Mouse (Mus musculus): ENCODE measurements around the gene Mapk14.

Mapk14 gene

GRCm38 (mm10) chr17:28690776-28691686 lies at the start of gene Mapk14:
Gene Mapk14, plus strand, starts transcription at chr17:28691329.
- peak; percentile 97 for DNase-seq (ENCODE audit: low read depth, low spot score)

GRCm38 (mm10) chr17:28643697-28644096 lies 47.4 kb upstream of the Mapk14 start:
- no peak for DNase-seq (ENCODE audit: low read depth, low spot score)

- DNase-seq (ENCODE audit: low read depth, low spot score) = no peak
These were observed 47.0 kb upstream of the Mapk14 start for GRCm38 (mm10) chr17:28644112-28644511.

- DNase-seq (ENCODE audit: low read depth, low spot score) = no peak
These were observed 44.9 kb upstream of the Mapk14 start for GRCm38 (mm10) chr17:28646221-28646620.

GRCm38 (mm10) chr17:28648607-28649370 lies 42.3 kb upstream of the Mapk14 start:
- peak; percentile 36 for DNase-seq (ENCODE audit: low read depth, low spot score)

GRCm38 (mm10) chr17:28650268-28650667 lies 40.9 kb upstream of the Mapk14 start:
- DNase-seq (ENCODE audit: low read depth, low spot score) = no peak

- no peak for DNase-seq (ENCODE audit: low read depth, low spot score)
These were observed 33.2 kb upstream of the Mapk14 start for GRCm38 (mm10) chr17:28657936-28658335.

- DNase-seq (ENCODE audit: low read depth, low spot score) = no peak
These were observed 31.6 kb upstream of the Mapk14 start for GRCm38 (mm10) chr17:28659564-28659963.

GRCm38 (mm10) chr17:28682311-28683084 lies 8.6 kb upstream of the Mapk14 start:
- no peak for DNase-seq (ENCODE audit: low read depth, low spot score)

- DNase-seq (ENCODE audit: low read depth, low spot score) = no peak
These were observed 7.5 kb upstream of the Mapk14 start for GRCm38 (mm10) chr17:28683601-28684000.

GRCm38 (mm10) chr17:28684631-28685030 lies 6.5 kb upstream of the Mapk14 start:
- no peak for DNase-seq (ENCODE audit: low read depth, low spot score)

- no peak for DNase-seq (ENCODE audit: low read depth, low spot score)
These were observed 3.8 kb upstream of the Mapk14 start for GRCm38 (mm10) chr17:28687354-28687753.

- no peak for DNase-seq (ENCODE audit: low read depth, low spot score)
These were observed 1.4 kb upstream of the Mapk14 start, which contains the start of gene Slc26a8 for GRCm38 (mm10) chr17:28689586-28690283. Gene Slc26a8, minus strand, starts transcription at chr17:28690233.

GRCm38 (mm10) chr17:28691687-28692340 lies 685 bp downstream of the Mapk14 start:
- no peak for DNase-seq (ENCODE audit: low read depth, low spot score)

GRCm38 (mm10) chr17:28692341-28692710 lies 1.2 kb downstream of the Mapk14 start:
- no peak for DNase-seq (ENCODE audit: low read depth, low spot score)

GRCm38 (mm10) chr17:28693086-28693485 lies 2.0 kb downstream of the Mapk14 start:
- DNase-seq (ENCODE audit: low read depth, low spot score) = no peak

GRCm38 (mm10) chr17:28694078-28694477 lies 2.9 kb downstream of the Mapk14 start:
- no peak for DNase-seq (ENCODE audit: low read depth, low spot score)

- no peak for DNase-seq (ENCODE audit: low read depth, low spot score)
These were observed 3.7 kb downstream of the Mapk14 start for GRCm38 (mm10) chr17:28694832-28695231.

- no peak for DNase-seq (ENCODE audit: low read depth, low spot score)
These were observed 5.5 kb downstream of the Mapk14 start for GRCm38 (mm10) chr17:28696641-28697040.

All from WW6 (cell line).